Mouse (Mus musculus) mature B cell (primary cell): ENCODE data around the gene Haus3.

ENCODE experiments used
- in situ Hi-C: fragments of 300-500 bp; cut with MboI; formaldehyde crosslinking; loops from 2 replicates; pipeline ENCODE4 v1.14.3; 2019

Gene Haus3

DNA sequence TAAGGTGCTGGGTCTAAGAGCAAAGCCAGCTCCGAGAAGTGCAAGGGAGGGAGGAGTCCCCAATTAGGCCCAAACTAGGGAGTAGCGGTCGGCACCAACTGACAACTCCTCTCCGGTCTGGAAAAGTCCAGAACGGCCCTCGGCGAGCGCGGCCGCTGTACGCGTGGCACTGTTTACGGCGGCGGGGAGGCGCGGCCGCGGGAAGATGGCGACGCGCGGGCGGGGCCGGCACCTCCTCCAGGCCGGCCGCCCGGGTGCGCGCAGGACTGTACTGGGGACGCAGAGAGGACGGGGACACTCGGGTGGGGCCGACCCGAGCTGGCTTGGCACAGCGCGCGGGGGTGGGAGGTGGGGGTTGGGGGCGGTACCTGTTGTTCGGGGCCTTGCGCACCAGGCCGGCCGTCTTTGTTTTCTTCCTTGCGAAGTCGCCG is 17.6 kb upstream of the Haus3 start:
- in situ Hi-C loops, result no loop called here

GRCm38 (mm10) chr5:34186391-34186790 is 17.1 kb upstream of the Haus3 start:
- in situ Hi-C loops, result no loop called here

DNA sequence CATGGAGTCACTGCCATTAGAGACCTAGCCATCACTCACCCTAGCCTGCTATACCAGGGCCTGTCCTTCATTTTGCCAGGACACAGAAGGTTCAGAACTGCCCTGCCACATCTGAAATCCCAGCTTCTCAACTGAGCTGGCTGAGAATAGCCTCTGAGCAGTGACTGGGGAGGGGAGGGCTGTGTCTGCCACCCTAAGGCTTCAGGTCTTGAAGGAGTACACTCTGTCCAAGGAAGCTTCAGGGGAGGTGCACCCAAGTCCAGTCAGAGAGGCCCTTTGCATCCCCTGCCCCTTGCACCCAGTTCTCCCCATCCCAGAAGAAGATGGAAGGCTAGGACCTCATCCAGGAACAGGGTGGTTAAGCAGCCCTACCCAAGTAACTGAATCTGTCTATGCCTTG is 16.5 kb upstream of the Haus3 start:
- in situ Hi-C loops, result no loop called here

DNA sequence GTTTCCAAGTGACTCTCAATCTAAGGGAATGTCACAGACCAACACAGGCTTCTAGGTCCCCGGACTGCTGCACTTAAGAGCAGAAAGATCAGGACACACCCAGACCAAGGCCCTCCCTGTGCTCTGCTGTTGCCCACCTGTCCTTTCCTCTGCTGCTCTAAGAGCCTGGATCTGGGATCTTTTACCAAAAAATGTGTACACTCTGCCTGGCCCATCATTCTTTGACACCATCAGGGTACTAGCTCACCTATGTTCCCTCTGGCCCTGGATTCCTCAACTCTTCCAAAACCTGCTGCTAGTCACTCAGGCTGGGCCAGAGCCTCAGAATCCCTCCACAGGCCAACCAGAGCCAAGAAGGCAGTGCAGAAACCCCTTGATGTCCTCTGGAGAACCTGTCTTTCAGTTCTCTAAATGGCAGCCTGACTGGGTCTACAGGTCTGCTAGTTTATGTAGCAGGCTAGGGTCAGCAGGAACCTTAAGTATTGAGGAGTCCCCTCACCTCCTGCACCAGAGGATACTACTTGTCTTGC is 15.8 kb upstream of the Haus3 start:
- in situ Hi-C loops, result no loop called here

- in situ Hi-C loops, result no loop called here
These were observed 14.6 kb upstream of the Haus3 start for GRCm38 (mm10) chr5:34183976-34184375.

- in situ Hi-C loops, result no loop called here
These were observed 14.0 kb upstream of the Haus3 start for GRCm38 (mm10) chr5:34183156-34183880.

DNA sequence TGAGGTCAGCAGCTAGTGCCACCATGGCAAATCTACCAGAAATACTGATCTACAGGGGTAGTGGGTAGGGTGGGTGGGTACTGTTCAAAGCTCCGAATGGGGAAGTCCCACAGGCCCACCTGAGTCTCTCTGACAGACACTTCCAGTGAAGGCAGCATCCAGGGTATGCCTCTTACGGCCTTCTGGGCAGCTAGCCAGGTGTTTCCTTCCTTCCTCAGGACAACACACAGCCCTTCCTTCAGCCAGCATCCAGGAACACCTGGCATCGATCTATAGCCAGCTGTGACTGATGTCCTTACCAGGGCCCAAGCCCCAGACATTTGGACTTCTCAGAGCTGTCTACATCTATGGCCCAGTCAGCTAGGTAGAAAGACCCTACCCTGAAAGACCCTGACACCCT is 13.2 kb upstream of the Haus3 start:
- in situ Hi-C loops, result no loop called here

DNA sequence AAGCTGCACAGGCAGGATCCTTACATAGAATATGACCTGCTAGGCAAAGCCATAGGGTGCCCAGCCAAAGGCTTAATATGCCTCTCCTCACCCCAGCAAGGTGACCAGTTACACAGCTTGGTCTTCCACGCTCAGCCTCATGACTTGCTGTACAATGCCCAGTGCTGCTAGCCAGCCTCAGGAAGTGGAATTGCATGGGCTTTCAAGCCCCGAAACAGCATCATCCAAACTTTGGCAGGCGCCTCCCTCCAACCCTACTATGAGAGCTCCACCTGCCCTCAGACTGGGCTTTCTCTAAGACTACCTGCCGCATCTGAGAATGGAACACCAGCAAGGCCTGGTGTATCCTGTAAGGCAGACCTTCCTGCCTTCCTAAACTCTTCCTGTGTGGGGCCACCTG is 8.5 kb upstream of the Haus3 start:
- in situ Hi-C loops, result no loop called here

GRCm38 (mm10) chr5:34177091-34177490 is 7.8 kb upstream of the Haus3 start:
- in situ Hi-C loops, result no loop called here

DNA sequence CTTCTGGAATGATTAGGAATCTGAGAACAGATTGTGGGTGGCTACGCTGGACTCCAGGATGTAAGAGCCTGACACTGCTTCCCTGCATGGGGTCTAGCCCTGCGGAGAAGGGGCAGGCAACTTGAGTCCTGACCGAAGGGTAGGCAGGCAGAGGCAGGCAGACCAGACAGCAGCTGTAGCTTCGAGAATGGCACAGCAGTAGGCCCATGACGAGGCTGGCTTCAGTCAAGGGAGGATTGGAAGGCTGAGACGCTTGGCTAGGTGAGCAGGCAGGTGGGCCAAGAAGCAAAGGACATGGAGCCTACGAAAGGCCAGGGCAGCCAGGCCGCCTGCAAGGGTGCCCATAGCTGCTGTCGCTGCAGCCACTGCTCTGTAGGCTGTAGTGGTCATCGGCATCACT is 7.4 kb upstream of the Haus3 start:
- in situ Hi-C loops, result no loop called here

DNA sequence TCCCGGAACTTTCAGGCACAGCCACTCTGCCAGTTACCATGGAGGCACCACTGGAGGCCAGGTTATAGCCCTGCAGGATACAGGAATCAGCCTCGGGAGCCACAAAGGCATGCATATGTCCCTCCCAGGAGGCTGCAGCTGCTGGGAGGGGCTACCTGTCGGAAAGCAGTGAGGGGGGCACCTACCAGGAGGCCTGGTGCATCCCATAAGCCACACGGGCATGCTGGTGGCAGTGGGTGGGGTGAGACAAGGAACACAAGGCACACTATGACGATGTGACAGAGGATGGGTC is 6.0 kb upstream of the Haus3 start:
- in situ Hi-C loops, result no loop called here

DNA sequence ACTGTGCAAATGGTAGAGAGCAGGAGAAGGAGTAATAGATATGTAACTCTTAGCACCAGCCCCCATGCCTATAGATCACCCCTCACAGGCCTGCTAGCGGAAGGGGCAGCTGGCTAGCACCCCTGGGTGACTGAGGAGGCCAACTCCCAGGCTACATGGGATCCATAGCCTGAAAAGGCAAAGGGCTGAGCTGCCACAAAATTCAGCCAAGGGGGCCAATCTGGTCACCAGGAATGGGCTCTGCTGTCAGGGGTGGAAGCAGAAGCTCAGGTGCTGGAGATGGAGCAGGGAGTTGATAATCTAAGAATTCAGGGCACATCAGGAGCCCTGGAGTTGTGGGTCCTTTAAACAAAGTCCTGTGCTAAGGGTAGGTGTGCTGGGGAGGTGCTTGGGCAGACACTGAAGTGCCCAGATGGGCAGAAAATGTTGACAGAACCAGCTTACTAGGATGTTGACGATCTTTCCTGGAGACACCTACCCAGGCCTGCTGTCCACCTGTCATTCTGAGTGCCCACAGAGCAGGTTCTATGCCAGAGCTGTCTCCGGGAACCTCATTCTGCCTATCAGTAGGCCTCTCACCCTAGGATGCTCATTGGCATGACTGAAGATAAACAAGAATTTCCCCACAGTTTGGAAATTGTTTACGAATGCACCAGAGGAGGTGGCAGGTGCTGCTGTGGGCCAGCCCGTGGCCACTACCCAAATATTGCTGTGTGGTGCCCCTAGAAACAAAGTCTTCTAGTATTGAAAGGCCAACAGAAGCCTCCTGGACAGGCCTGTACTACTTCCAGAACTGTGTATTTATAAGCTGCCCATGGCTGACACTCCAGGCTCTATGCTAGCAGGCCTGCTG is 5.4 kb upstream of the Haus3 start:
- in situ Hi-C loops, result no loop called here

DNA sequence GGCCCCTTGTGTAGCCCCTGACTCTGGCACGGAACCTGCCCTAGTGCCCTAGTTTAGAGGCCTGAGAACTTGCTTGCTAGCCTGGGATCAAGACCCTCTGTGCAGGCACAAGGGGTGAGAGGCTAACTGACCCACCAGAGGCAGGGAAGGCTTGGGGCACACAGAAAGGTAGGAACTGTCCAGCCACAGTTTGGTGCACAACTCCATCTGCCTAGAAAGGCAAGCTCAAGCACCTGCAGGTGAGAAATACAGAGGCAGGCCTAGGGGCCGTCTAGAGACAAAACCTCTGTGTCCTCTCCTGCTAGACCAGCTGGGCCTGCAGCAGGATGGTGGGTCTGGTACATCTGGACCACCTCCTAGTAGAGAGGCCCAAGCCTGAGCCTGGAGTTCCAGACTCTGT is 4.7 kb upstream of the Haus3 start:
- in situ Hi-C loops, result no loop called here

DNA sequence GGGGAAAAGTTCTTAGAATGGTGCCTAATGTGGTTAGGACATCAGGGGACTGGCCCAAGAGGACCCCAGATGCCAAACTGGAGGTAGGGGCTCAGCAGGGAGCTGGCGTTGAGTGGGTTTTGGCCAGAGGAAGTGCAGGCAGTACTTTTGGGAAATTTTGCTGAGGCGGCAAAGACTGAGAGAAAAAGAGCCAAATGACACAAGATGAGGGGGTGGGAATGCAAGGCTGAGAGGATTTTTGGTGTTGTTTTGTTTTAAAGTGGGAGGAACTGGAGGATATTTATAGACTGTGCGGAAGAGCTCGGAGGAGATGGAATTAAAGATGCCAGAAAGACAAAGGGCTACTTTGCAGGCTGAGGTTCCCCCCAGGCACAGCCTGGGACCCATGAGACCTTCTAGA is 1.4 kb upstream of the Haus3 start:
- in situ Hi-C loops, result no loop called here

DNA sequence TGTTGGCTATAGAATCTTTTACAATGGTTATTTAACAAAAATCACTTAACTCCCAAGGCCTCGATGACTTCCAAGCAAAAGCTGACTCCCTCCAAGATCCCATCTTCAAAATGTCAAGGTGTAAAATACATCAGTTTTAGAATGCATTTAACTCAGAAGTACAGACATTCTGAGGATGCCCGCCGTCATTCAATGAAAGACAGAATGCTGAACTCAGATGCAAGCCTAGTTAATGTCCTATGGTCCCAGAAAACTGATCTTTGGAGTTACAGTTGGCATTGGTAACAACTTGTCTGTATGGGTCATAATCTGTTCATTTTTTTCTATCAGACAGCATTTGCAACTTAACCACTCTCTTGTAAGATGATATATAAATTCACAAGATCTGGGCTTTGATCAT is 627 bp upstream of the Haus3 start:
- in situ Hi-C loops, result no loop called here

DNA sequence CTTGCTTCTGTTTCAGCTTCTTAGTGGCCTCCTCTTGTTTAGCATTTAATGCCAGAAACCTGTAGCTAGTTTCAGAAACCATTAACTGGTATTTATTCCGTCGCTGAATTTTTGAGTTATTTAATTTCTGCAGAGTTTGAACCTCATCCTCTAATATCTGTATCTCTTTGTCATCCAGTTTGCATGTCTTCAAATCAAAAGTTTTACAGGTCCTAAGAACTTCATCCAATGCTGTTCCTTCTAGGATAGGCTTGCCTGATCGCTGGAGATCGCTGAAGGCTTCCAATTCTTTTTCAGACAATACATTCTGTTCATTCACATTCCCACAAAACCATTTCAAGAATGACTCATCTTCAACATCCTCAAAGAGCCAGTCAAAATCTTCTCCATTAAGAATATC is 1.5 kb downstream of the Haus3 start:
- in situ Hi-C loops, result no loop called here

GRCm38 (mm10) chr5:34165793-34166192 is 3.5 kb downstream of the Haus3 start:
- in situ Hi-C loops, result no loop called here

GRCm38 (mm10) chr5:34148476-34148875 is 20.9 kb downstream of the Haus3 start:
- in situ Hi-C loops, result no loop called here

GRCm38 (mm10) chr5:34147554-34147953 is 21.8 kb downstream of the Haus3 start:
- in situ Hi-C loops, result no loop called here

DNA sequence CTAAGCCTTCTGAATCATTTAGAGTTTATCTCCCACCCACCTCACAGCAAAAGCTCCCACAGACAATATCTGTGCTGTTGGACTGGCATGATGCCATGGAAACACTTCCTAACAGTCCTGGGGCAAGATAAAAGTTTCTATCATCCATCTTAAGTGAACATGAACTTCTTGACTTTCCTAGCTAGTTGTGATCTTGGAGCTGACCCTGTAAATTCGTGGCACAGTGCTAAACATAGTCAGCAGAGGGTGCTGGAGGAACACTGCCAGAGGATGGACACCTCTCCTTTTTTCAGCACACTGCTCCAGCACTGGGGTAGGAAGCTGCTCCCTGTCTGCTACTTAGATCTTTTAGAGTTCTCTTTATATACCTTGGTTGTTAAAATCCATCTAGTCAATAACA is 29.6 kb downstream of the Haus3 start:
- in situ Hi-C loops, result no loop called here

GRCm38 (mm10) chr5:34132731-34133130 is 36.6 kb downstream of the Haus3 start:
- in situ Hi-C loops, result no loop called here

DNA sequence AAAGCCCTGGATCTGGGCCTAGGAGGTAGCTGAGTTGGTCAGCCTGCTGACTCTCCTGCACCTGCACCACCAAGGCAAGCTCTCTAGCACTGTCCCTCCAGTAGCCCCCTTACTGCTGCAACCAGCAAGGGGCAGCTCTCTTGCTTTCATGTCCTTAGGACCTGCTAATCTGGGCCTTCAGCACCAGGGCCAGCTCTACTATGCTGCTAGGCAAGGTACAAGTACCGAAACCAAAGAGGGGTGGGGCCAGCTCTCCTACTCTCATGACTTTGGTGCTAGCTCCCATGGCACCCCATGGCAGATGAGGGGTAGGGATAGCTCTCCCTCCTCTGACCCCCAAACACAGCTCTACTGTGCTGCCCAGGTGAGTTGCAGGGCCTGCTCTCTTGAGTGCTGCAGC is 45.2 kb downstream of the Haus3 start:
- in situ Hi-C loops, result no loop called here

GRCm38 (mm10) chr5:34119121-34119856 is 50.0 kb downstream of the Haus3 start:
- in situ Hi-C loops, result no loop called here
